Mouse (Mus musculus): ENCODE measurements around the gene Gstp3.

GRCm38 (mm10) chr19:4045966-4046865 lies 13.2 kb downstream of the Gstp3 start, which contains the start of gene Gstp2:
- TF ChIP-seq CTCF (IDR thresholded peaks at IDR 0.05; ENCODE audit: control insufficient read depth, insufficient read depth, low read length) (no peak), POLR2A (IDR thresholded peaks at IDR 0.05; ENCODE audit: borderline replicate concordance, control insufficient read depth, low read depth, low read length) (no peak)
